ENCODE assay signal across 11 mouse cellular contexts in genomic region chr19:36609229-36609628, GRCm38 (mm10). TPM values are rescaled to one million over a fixed set of nuclear protein-coding genes. Genes with fewer than 3 reads are reported as not detected.
DNase-seq lines count a peak whose midpoint lies in the region; ATAC-seq and TF ChIP-seq lines count a peak whose summit lies in the region.
"Had no signal": no experiment of that assay in that cellular context is flagged by ENCODE, and none has a peak within 500 bp of the region (broad histone marks: within the 10 kb centered on the region; RNA-seq: fewer than 3 reads in every experiment).

No protein-coding gene starts in this region.

- no peaks in the 10 kb centered on the region for H3K27me3 ChIP-seq in forebrain, postnatal 0 days (ENCODE audit: insufficient read depth, low read length)
- no peaks in the 10 kb centered on the region for H3K27me3 ChIP-seq in forebrain, embryonic 10.5 days (ENCODE audit: poor library complexity, severe bottlenecking)
- no peaks in the 10 kb centered on the region for H3K27me3 ChIP-seq in liver, postnatal 0 days (ENCODE audit: insufficient read depth, low read length)
- H3K27me3 ChIP-seq in neural tube, embryonic 15.5 days (replicated peaks) = no peaks in the 10 kb centered on the region

- peak; percentile 25 for DNase-seq in forebrain, postnatal 0 days
- no peak for DNase-seq in forebrain, embryonic 10.5 days (ENCODE audit: extremely low spot score, low spot score)
- DNase-seq in left cerebral cortex, adult 2 months (ENCODE audit: extremely low spot score in 1 of 2, low spot score in 2 of 2) = no peak
- DNase-seq in left cerebral cortex, adult 11 months (ENCODE audit: low spot score) = no peak
- DNase-seq in ES-CJ7 (ENCODE audit: low read depth, low spot score) = peak; percentile 9
- no peak for DNase-seq in liver, postnatal 0 days
- DNase-seq in lung, postnatal 14 days = no peak
- DNase-seq: adrenal gland, postnatal 36 days had no signal

- H3K4me2 ChIP-seq in forebrain, postnatal 0 days (ENCODE audit: low read depth) = no peak overlapping the region
- H3K4me2 ChIP-seq in liver, postnatal 0 days (ENCODE audit: low read depth, low read length) = no peak overlapping the region
- H3K4me2 ChIP-seq in neural tube, embryonic 15.5 days = no peak overlapping the region
- H3K4me2 ChIP-seq: heart, embryonic 11.5 days had no signal

- H3K9me3 ChIP-seq in forebrain, postnatal 0 days (ENCODE audit: low read length) = no peaks in the 10 kb centered on the region
- no peaks in the 10 kb centered on the region for H3K9me3 ChIP-seq in forebrain, embryonic 10.5 days
- no peaks in the 10 kb centered on the region for H3K9me3 ChIP-seq in liver, postnatal 0 days (ENCODE audit: low read length)
- H3K9me3 ChIP-seq in neural tube, embryonic 15.5 days (replicated peaks) = no peaks in the 10 kb centered on the region
- H3K9me3 ChIP-seq: G1E had no signal

- no peak overlapping the region for H3K9ac ChIP-seq in forebrain, postnatal 0 days
- no peak overlapping the region for H3K9ac ChIP-seq in liver, postnatal 0 days (replicated peaks)
- H3K9ac ChIP-seq in neural tube, embryonic 15.5 days (replicated peaks) = no peak overlapping the region

- peaks cover 4% of the 10 kb centered on the region for H3K36me3 ChIP-seq in forebrain, postnatal 0 days (ENCODE audit: insufficient read depth)
- H3K36me3 ChIP-seq in forebrain, embryonic 10.5 days (replicated peaks) = no peaks in the 10 kb centered on the region
- no peaks in the 10 kb centered on the region for H3K36me3 ChIP-seq in liver, postnatal 0 days (replicated peaks; ENCODE audit: insufficient read depth, low read length)
- H3K36me3 ChIP-seq in neural tube, embryonic 15.5 days = peaks cover 12% of the 10 kb centered on the region
- H3K36me3 ChIP-seq: G1E had no signal

- ATAC-seq in forebrain, postnatal 0 days = no peak
- no peak for ATAC-seq in liver, postnatal 0 days
- no peak for ATAC-seq in neural tube, embryonic 15.5 days (ENCODE audit: low FRiP score)

- TF ChIP-seq CTCF in forebrain, postnatal 0 days (IDR thresholded peaks at IDR 0.05; ENCODE audit: low read depth) = peak; percentile 55
- peak; percentile 47 for TF ChIP-seq CTCF in left cerebral cortex, adult 2 months (IDR thresholded peaks at IDR 0.05)
- peak; percentile 53 for TF ChIP-seq CTCF in liver, postnatal 0 days (IDR thresholded peaks at IDR 0.05; ENCODE audit: low read depth)

- H3K4me3 ChIP-seq in forebrain, postnatal 0 days (ENCODE audit: low read depth, low read length) = no peak overlapping the region
- H3K4me3 ChIP-seq in forebrain, embryonic 10.5 days = no peak overlapping the region
- no peak overlapping the region for H3K4me3 ChIP-seq in left cerebral cortex, adult 2 months
- H3K4me3 ChIP-seq in liver, postnatal 0 days (ENCODE audit: low read depth, low read length) = no peak overlapping the region
- H3K4me3 ChIP-seq in neural tube, embryonic 15.5 days (replicated peaks) = no peak overlapping the region

- no peak for TF ChIP-seq EP300 in liver, postnatal 0 days (IDR thresholded peaks at IDR 0.05; ENCODE audit: low read depth)

- no peaks in the 10 kb centered on the region for H3K4me1 ChIP-seq in forebrain, postnatal 0 days (ENCODE audit: insufficient read depth)
- no peaks in the 10 kb centered on the region for H3K4me1 ChIP-seq in forebrain, embryonic 10.5 days
- H3K4me1 ChIP-seq in liver, postnatal 0 days (ENCODE audit: insufficient read depth) = no peaks in the 10 kb centered on the region
- H3K4me1 ChIP-seq in neural tube, embryonic 15.5 days = no peaks in the 10 kb centered on the region

- H3K27ac ChIP-seq in forebrain, postnatal 0 days (ENCODE audit: low read depth, low read length) = no peak overlapping the region
- H3K27ac ChIP-seq in forebrain, embryonic 10.5 days = no peak overlapping the region
- H3K27ac ChIP-seq in left cerebral cortex, adult 2 months = no peak overlapping the region
- no peak overlapping the region for H3K27ac ChIP-seq in liver, postnatal 0 days (ENCODE audit: low read depth)
- no peak overlapping the region for H3K27ac ChIP-seq in neural tube, embryonic 15.5 days (replicated peaks)

- intact Hi-C loops in left cerebral cortex, adult 2 months (cut with DNase I) = no loop called here

- WGBS in forebrain, postnatal 0 days = 42% methylated on average over 3 of the region's 3 CpGs
- 68% methylated on average over 3 of the region's 3 CpGs for WGBS in forebrain, embryonic 10.5 days
- 53% methylated on average over 3 of the region's 3 CpGs for WGBS in liver, postnatal 0 days (ENCODE audit: insufficient replicate concordance)
- WGBS in neural tube, embryonic 15.5 days = 46% methylated on average over 3 of the region's 3 CpGs

RNA-seq across cellular contexts. Expression of gene Hectd2, which starts 54.8 kb away (rescaled TPM):
- 28.6 and 32.9 TPM in 2 replicates for total RNA-seq in forebrain, postnatal 0 days (2014; rRNA removed)
- 6.1 and 6.7 TPM in 2 replicates for polyA plus RNA-seq in forebrain, postnatal 0 days (2015; fragmentation: Nextera tagmentation; extraction: Ambion mirVana)
- polyA plus RNA-seq in forebrain, embryonic 10.5 days (2016; fragmentation: Nextera tagmentation; extraction: Ambion mirVana) = 2.2 TPM in 2 replicates
- 10 to 100 TPM; 24.6 to 28.7 TPM for total RNA-seq in left cerebral cortex, adult 2 months (2021)
- 0.69 and 1.00 TPM in 2 replicates for polyA plus RNA-seq in liver, postnatal 0 days (2015; fragmentation: Nextera tagmentation; extraction: Ambion mirVana)
- 9.5 and 10.0 TPM in 2 replicates for polyA plus RNA-seq in neural tube, embryonic 15.5 days (2015; fragmentation: Nextera tagmentation; extraction: Ambion mirVana)

Comparison
In these comparisons a context has a peak if more than half of its experiments do, and no peak if none do; other contexts are left out.
1. DNase-seq: peak in forebrain, postnatal 0 days (single experiment) and ES-CJ7 (single experiment); none in forebrain, embryonic 10.5 days (single experiment), left cerebral cortex, adult 2 months (0 of 2), left cerebral cortex, adult 11 months (single experiment), liver, postnatal 0 days (single experiment) and lung, postnatal 14 days (single experiment).
2. Peak in every context shown above with its lines, with median percentiles within 50 percentile points of each other: CTCF ChIP-seq.